Mouse (Mus musculus): ENCODE data around the gene Rgsl1. TPM values are rescaled to one million over a fixed set of nuclear protein-coding genes. Genes with fewer than 3 reads are reported as not detected.
"Not testable (repeated sequence)": the region's sequence is repeated elsewhere in the genome, so short reads cannot be mapped to it uniquely, and the experiment has no call there.

Gene Rgsl1
- 0.07 TPM in 1 of 2 replicates, not detected in the other for polyA plus RNA-seq (2014; fragmentation: Nextera tagmentation; extraction: Ambion mirVana)

DNA sequence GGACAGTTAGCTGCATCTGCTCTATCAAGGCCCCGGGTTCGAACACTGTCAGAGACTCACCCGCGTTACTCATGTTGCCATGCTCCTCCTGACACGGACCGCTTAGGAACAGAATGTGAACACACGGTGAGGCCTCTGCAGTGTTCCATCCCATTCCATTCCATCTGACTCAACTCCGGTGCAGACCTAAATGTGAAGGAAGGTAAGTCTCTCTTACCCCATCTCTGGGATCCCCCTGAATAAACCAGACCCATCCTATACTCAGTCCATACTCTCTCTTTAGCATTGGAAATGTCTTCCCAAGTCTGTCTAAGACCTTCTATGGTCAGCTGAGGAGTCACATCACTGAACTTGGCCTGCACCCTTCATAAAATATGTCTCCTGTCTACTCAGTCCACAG is at the start of gene Rgsl1:
Rgsl1 (minus strand) TSS at position 101 of the 400 bp plus-strand sequence.
- Histone ChIP-seq H3K27me3 (ENCODE audit: control insufficient read depth, insufficient read depth, low read length) (no peaks in the 10 kb centered on the region), H3K9me3 (ENCODE audit: control insufficient read depth, low read length) (no peaks in the 10 kb centered on the region), H3K36me3 (ENCODE audit: control insufficient read depth, insufficient read depth, low read length) (no peaks in the 10 kb centered on the region), H3K9ac (ENCODE audit: low read length) (no peak within 1 kb of the TSS), H3K4me3 (ENCODE audit: low read depth, low read length) (no peak within 1 kb of the TSS), H3K4me2 (ENCODE audit: low read depth, severe bottlenecking) (no peak within 1 kb of the TSS), H3K27ac (replicated peaks; ENCODE audit: low read depth, low read length) (no peak within 1 kb of the TSS), H3K4me1 (ENCODE audit: control insufficient read depth, insufficient read depth, low read length) (no peaks in the 10 kb centered on the region)
- 95% methylated on average over 8 of the region's 8 CpGs for WGBS
- DNase-seq (ENCODE audit: low spot score) (no peak), ATAC-seq (ENCODE audit: insufficient number of reproducible peaks, low FRiP score, low TSS enrichment, low read depth) (no peak)

DNA sequence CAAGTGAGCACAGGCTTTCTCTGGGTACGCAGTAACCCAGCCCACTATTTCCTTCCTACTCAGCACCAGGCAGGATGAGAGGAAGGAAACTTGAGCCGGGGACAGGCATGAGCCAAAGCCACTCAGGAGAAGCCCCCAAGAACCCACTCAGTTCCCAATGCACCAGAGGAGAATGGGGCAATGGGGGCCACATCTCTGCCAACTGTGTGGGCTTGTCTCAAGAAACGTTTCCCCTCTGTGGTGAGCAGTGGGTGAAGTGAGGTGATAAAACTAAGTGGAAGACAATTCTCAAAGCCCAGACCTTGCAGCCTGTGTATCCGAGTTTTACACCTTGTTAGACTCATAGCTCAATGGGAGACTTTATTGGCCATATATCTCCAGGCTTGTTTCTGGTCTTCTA is 47.5 kb upstream of the Rgsl1 start, which contains the start of gene Teddm1a:
Teddm1a (plus strand) TSS at position 301 of the 400 bp plus-strand sequence.
- Histone ChIP-seq H3K9ac (ENCODE audit: low read length) (no peak within 1 kb of the TSS), H3K4me2 (ENCODE audit: low read depth, severe bottlenecking) (no peak within 1 kb of the TSS), H3K27me3 (ENCODE audit: control insufficient read depth, insufficient read depth, low read length) (no peaks in the 10 kb centered on the region), H3K4me3 (ENCODE audit: low read depth, low read length) (no peak within 1 kb of the TSS), H3K9me3 (ENCODE audit: control insufficient read depth, low read length) (no peaks in the 10 kb centered on the region), H3K36me3 (ENCODE audit: control insufficient read depth, insufficient read depth, low read length) (no peaks in the 10 kb centered on the region), H3K4me1 (ENCODE audit: control insufficient read depth, insufficient read depth, low read length) (no peaks in the 10 kb centered on the region), H3K27ac (replicated peaks; ENCODE audit: low read depth, low read length) (no peak within 1 kb of the TSS)
- DNase-seq (ENCODE audit: low spot score) (no peak), ATAC-seq (ENCODE audit: insufficient number of reproducible peaks, low FRiP score, low TSS enrichment, low read depth) (no peak)
- 60% methylated on average over 4 of the region's 4 CpGs for WGBS

DNA sequence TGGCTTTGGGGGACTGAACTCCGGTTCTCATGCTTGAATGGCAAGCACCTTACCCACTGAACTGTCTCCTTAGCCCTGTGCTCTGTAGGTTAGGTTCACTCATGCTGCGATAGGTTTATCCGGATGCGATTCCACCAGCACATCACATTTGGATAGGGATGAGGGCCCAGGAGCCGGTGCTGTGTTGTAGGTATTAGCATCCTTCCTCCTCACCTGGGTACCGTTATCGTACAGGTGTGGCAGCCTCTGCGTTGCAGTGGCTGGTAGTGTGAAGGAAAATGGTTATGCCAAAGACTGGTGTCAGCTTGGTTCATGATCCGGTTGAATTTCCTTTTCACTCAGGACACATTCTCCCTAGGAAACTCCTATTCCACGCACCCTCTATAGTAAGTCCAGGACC is 46.2 kb upstream of the Rgsl1 start:
- no peak overlapping the region for H3K4me2 ChIP-seq (ENCODE audit: low read depth, severe bottlenecking)
- no peaks in the 10 kb centered on the region for H3K9me3 ChIP-seq (ENCODE audit: control insufficient read depth, low read length)
- no peak overlapping the region for H3K4me3 ChIP-seq (ENCODE audit: low read depth, low read length)
- H3K36me3 ChIP-seq (ENCODE audit: control insufficient read depth, insufficient read depth, low read length) = no peaks in the 10 kb centered on the region
- H3K9ac ChIP-seq (ENCODE audit: low read length) = no peak overlapping the region
- no peak overlapping the region for H3K27ac ChIP-seq (replicated peaks; ENCODE audit: low read depth, low read length)
- DNase-seq (ENCODE audit: low spot score) (no peak), ATAC-seq (ENCODE audit: insufficient number of reproducible peaks, low FRiP score, low TSS enrichment, low read depth) (no peak)
- no peaks in the 10 kb centered on the region for H3K4me1 ChIP-seq (ENCODE audit: control insufficient read depth, insufficient read depth, low read length)
- H3K27me3 ChIP-seq (ENCODE audit: control insufficient read depth, insufficient read depth, low read length) = no peaks in the 10 kb centered on the region
- 93% methylated on average over 10 of the region's 10 CpGs for WGBS

DNA sequence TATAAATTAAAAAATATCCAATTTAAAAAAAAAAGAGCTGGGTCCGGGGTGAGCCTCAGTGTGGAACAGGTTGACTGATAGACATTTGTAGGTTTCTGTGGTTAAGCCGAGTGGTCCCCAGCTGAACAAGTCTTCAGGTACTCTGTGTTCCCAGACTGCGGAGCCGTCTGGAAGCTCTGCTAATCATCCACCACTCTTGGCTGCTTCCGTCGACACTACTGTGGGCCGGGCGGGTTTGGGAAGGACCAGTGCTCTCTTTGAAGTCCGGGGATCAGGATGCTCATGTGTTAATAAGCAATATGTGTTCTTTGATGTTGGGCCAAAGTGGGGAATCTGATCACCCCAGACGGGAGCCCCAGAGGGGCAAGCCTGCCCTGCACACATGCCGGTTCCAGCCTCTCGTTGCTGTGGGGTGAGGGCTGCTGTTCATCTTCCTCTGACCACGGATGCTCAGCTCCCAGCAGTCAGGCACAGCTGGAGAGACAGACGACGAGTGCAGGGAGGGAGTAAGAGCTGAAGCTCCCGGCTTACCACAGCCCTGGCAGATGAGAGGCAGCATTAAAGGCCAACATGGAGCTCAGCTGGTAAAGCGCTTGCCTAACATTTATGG is 42.2 kb upstream of the Rgsl1 start:
- Histone ChIP-seq H3K27ac (replicated peaks; ENCODE audit: low read depth, low read length) (no peak overlapping the region), H3K27me3 (ENCODE audit: control insufficient read depth, insufficient read depth, low read length) (no peaks in the 10 kb centered on the region), H3K36me3 (ENCODE audit: control insufficient read depth, insufficient read depth, low read length) (no peaks in the 10 kb centered on the region), H3K9me3 (ENCODE audit: control insufficient read depth, low read length) (no peaks in the 10 kb centered on the region), H3K4me2 (ENCODE audit: low read depth, severe bottlenecking) (no peak overlapping the region), H3K4me3 (ENCODE audit: low read depth, low read length) (no peak overlapping the region), H3K4me1 (ENCODE audit: control insufficient read depth, insufficient read depth, low read length) (no peaks in the 10 kb centered on the region), H3K9ac (ENCODE audit: low read length) (no peak overlapping the region)
- DNase-seq (ENCODE audit: low spot score) = no peak
- ATAC-seq (ENCODE audit: insufficient number of reproducible peaks, low FRiP score, low TSS enrichment, low read depth) = no peak
- WGBS = 18% methylated on average over 17 of the region's 17 CpGs

DNA sequence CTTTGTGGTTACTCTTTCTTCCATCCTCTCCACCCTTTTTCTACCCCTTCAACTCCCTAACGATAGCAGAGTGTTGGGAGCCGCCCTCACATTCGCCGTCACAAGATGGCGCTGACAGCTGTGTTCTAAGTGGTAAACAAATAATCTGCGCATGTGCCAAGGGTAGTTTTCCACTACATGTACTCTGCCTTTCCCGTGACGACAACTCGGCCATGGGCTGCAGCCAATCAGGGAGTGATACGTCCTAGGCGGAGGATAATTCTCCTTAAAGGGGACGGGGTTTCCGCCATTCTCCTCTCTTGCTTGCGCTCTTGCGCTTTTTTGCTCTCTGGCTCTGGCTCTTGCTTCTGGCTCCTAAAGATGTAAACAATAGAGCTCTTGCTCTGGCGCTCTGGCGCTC is 36.4 kb upstream of the Rgsl1 start:
- not testable (repeated sequence) for H3K9me3 ChIP-seq (ENCODE audit: control insufficient read depth, low read length); H3K4me1 ChIP-seq (ENCODE audit: control insufficient read depth, insufficient read depth, low read length); H3K9ac ChIP-seq (ENCODE audit: low read length); H3K4me2 ChIP-seq (ENCODE audit: low read depth, severe bottlenecking); H3K27ac ChIP-seq (replicated peaks; ENCODE audit: low read depth, low read length); H3K36me3 ChIP-seq (ENCODE audit: control insufficient read depth, insufficient read depth, low read length); H3K27me3 ChIP-seq (ENCODE audit: control insufficient read depth, insufficient read depth, low read length); H3K4me3 ChIP-seq (ENCODE audit: low read depth, low read length); DNase-seq (ENCODE audit: low spot score); ATAC-seq (ENCODE audit: insufficient number of reproducible peaks, low FRiP score, low TSS enrichment, low read depth)
- 95% methylated on average over 17 of the region's 17 CpGs for WGBS

DNA sequence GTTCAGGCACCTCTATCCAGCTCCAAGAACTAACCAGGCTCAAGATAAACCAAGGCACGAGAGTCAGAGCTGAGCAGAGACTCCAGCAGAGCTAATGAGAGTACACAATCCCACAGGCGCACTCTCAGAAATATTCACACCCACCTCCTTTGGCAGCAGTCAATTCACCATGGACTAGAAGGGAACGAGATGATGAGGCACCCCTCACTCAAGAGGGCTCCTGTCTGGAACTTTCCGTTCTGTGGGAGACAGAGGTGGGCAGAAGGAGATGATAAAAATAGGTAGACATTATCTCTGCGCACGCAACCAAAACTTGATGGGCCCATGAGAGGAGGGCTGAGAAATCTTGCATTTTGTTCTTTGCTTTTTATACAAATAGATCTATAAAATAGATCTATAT is 30.1 kb upstream of the Rgsl1 start, which contains the start of gene Teddm1b:
Teddm1b (plus strand) TSS at position 301 of the 400 bp plus-strand sequence.
- DNase-seq (ENCODE audit: low spot score) (no peak), ATAC-seq (ENCODE audit: insufficient number of reproducible peaks, low FRiP score, low TSS enrichment, low read depth) (no peak)
- Histone ChIP-seq H3K4me3 (ENCODE audit: low read depth, low read length) (no peak within 1 kb of the TSS), H3K36me3 (ENCODE audit: control insufficient read depth, insufficient read depth, low read length) (no peaks in the 10 kb centered on the region), H3K9ac (ENCODE audit: low read length) (no peak within 1 kb of the TSS), H3K9me3 (ENCODE audit: control insufficient read depth, low read length) (no peaks in the 10 kb centered on the region), H3K4me2 (ENCODE audit: low read depth, severe bottlenecking) (no peak within 1 kb of the TSS), H3K27me3 (ENCODE audit: control insufficient read depth, insufficient read depth, low read length) (no peaks in the 10 kb centered on the region), H3K4me1 (ENCODE audit: control insufficient read depth, insufficient read depth, low read length) (no peaks in the 10 kb centered on the region), H3K27ac (replicated peaks; ENCODE audit: low read depth, low read length) (no peak within 1 kb of the TSS)
- WGBS = 92% methylated on average over 6 of the region's 6 CpGs

DNA sequence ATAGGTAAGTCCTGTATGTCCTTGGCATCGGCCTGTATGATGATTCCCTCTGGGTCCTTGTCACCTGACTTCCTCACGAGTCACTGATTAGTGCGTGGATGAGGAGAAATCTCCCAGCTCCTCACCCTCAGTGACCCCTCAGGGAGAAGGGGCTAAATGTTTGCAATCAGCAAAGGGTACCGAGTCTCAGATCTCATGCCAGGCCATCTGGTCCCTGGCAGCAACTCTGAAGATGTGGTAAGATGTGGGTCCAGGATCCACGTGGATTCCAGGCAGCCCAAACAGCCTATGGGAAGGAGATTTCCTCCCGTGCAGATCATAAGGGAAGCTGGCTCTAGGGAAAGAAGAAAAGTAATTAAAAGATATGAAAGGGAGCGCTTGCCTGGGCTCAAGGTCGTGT is 12.0 kb upstream of the Rgsl1 start:
- H3K9ac ChIP-seq (ENCODE audit: low read length) = no peak overlapping the region
- no peaks in the 10 kb centered on the region for H3K27me3 ChIP-seq (ENCODE audit: control insufficient read depth, insufficient read depth, low read length)
- 81% methylated on average over 8 of the region's 8 CpGs for WGBS
- H3K4me3 ChIP-seq (ENCODE audit: low read depth, low read length) = no peak overlapping the region
- DNase-seq (ENCODE audit: low spot score) = no peak
- H3K36me3 ChIP-seq (ENCODE audit: control insufficient read depth, insufficient read depth, low read length) = no peaks in the 10 kb centered on the region
- no peaks in the 10 kb centered on the region for H3K9me3 ChIP-seq (ENCODE audit: control insufficient read depth, low read length)
- ATAC-seq (ENCODE audit: insufficient number of reproducible peaks, low FRiP score, low TSS enrichment, low read depth) = no peak
- H3K4me1 ChIP-seq (ENCODE audit: control insufficient read depth, insufficient read depth, low read length) = 0 out of 2 replicates have a peak, but pooled peaks cover 2% of the 10 kb centered on the region
- H3K27ac ChIP-seq (replicated peaks; ENCODE audit: low read depth, low read length) = no peak overlapping the region
- no peak overlapping the region for H3K4me2 ChIP-seq (ENCODE audit: low read depth, severe bottlenecking)

DNA sequence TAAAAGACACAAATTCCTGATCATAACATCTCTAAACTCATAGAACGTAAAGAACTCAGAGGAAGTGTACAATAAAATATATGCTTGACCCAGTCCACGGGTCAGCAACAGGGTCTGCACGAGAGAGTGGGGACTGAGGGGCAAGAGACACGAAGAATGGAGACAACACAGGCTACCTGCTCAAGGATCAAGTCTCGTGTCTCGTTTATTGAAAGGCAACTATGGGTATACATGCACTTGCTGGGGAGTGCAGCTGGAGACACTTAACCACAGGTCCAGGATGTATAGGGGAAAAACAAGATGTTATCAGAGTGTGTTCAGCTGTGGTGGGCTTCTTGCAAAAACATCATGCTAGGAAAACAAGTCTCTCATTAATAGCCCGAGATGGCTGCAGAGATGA is 8.8 kb upstream of the Rgsl1 start:
- H3K4me1 ChIP-seq (ENCODE audit: control insufficient read depth, insufficient read depth, low read length); ATAC-seq (ENCODE audit: insufficient number of reproducible peaks, low FRiP score, low TSS enrichment, low read depth); H3K9ac ChIP-seq (ENCODE audit: low read length); H3K27me3 ChIP-seq (ENCODE audit: control insufficient read depth, insufficient read depth, low read length); H3K36me3 ChIP-seq (ENCODE audit: control insufficient read depth, insufficient read depth, low read length); DNase-seq (ENCODE audit: low spot score); H3K27ac ChIP-seq (replicated peaks; ENCODE audit: low read depth, low read length); H3K4me2 ChIP-seq (ENCODE audit: low read depth, severe bottlenecking); H3K9me3 ChIP-seq (ENCODE audit: control insufficient read depth, low read length); H3K4me3 ChIP-seq (ENCODE audit: low read depth, low read length): not testable (repeated sequence)
- WGBS = 81% methylated on average over 7 of the region's 7 CpGs

DNA sequence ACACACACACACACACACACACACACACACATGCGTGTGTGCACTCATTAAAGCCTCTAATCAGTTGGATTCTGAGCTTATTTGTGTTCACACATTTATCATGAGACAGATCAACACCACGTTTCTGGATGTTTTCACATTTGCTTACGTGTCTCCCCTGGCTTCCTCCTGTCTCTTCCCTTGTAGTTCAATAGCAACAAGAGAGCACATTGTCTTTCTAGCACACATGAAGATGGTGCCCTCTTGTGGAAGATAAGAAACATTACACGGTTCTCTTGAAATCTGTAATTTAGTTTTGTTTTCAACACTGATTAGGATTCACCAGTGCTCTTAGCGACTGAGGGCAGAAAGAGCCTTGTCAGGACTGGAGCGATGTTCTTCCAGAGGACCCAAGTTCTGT is 2.9 kb upstream of the Rgsl1 start:
- H3K4me2 ChIP-seq (ENCODE audit: low read depth, severe bottlenecking) = no peak overlapping the region
- H3K9ac ChIP-seq (ENCODE audit: low read length) = no peak overlapping the region
- H3K4me3 ChIP-seq (ENCODE audit: low read depth, low read length) = no peak overlapping the region
- H3K27me3 ChIP-seq (ENCODE audit: control insufficient read depth, insufficient read depth, low read length) = no peaks in the 10 kb centered on the region
- 0 out of 2 replicates have a peak, but pooled peaks cover 2% of the 10 kb centered on the region for H3K4me1 ChIP-seq (ENCODE audit: control insufficient read depth, insufficient read depth, low read length)
- H3K9me3 ChIP-seq (ENCODE audit: control insufficient read depth, low read length) = no peaks in the 10 kb centered on the region
- whole genome bisulfite sequencing = 37% methylated on average over 6 of the region's 6 CpGs
- no peak overlapping the region for H3K27ac ChIP-seq (replicated peaks; ENCODE audit: low read depth, low read length)
- H3K36me3 ChIP-seq (ENCODE audit: control insufficient read depth, insufficient read depth, low read length) = no peaks in the 10 kb centered on the region
- ATAC-seq (ENCODE audit: insufficient number of reproducible peaks, low FRiP score, low TSS enrichment, low read depth) (no peak), DNase-seq (ENCODE audit: low spot score) (no peak)
